Mouse (Mus musculus) CH12.LX (cell line): ENCODE results near the gene Gclm.

Experiments used
- GABPA ChIP-seq: IDR thresholded peaks from 2 replicates; pipeline ENCODE4 v1.6.1; 2012; ENCODE audit warnings: low read depth, low read length, improper control_type of control experiment, inconsistent platforms; ENCODE audit not compliant: insufficient replicate concordance
- TBP ChIP-seq: conservative IDR thresholded peaks from 2 replicates; pipeline ENCODE4 v1.6.1; 2011; ENCODE audit warnings: low read depth, low read length, improper control_type of control experiment

- no peak for TF ChIP-seq TBP
- TF ChIP-seq GABPA, result no peak
Observed at GRCm38 (mm10) chr3:122202307-122202732, 43.0 kb upstream of the Gclm start.
